Mouse (Mus musculus): Measurements from ENCODE around the gene Clstn2.

DNA sequence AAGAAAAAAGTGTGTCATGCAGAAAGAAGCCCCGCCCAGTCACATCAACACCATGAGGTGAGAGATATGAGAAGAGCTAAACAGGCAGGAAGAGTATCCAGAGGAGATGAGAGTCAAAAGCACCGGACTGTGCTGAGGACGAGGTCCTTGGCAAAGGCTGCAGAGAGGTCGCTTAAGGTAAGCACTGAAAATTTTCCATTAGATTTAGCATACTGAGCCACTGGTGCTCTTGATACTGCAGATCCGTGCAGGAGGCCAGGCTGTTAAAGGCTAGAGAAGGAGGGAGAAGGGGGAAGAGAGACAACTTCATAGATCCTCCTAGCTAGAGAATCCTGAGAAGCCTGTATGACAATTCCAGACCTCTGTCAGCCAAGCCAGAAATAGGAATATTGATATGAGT is 34.8 kb upstream of the Clstn2 start:
- no peak for TF ChIP-seq CTCF (IDR thresholded peaks at IDR 0.05; ENCODE audit: low read depth)
- TF ChIP-seq EP300 (IDR thresholded peaks at IDR 0.05; ENCODE audit: low read depth) = no peak

All from heart, postnatal 0 days (tissue).